Mouse (Mus musculus) forebrain, embryonic 11.5 days (tissue): ENCODE measurements at regions not wholly inside any gene's neighbourhood (a gene's known extent, or its start where the extent isn't known, plus 50 kb on each side); places are given as distances from the start of the nearest gene placed in this dataset.

Experiments used
- ATAC-seq: fragments of 200-750 bp; cut with Nextera tagmentation; replicated peaks from 2 replicates; pipeline ENCODE4 v1.8.0; 2017; ENCODE audit warnings: moderate TSS enrichment; ENCODE audit not compliant: low FRiP score
- DNase-seq: peaks from one replicate; pipeline ENCODE4 v3.0.0-alpha.2; 2017; ENCODE audit warnings: low spot score
- H3K27ac ChIP-seq: fragments of 300-500 bp; sonication (generic); 2 replicates; pipeline ENCODE4 v1.5.1; 2014; ENCODE audit warnings: low read depth, low read length
- H3K27me3 ChIP-seq: fragments of 300-500 bp; sonication (generic); 2 replicates; pipeline ENCODE4 v1.6.1; 2014; ENCODE audit warnings: mild to moderate bottlenecking, low read length, mixed read lengths; ENCODE audit not compliant: control insufficient read depth, insufficient read depth
- H3K36me3 ChIP-seq: fragments of 300-500 bp; sonication (generic); 2 replicates; pipeline ENCODE4 v1.6.1; 2014; ENCODE audit warnings: mild to moderate bottlenecking, low read length, moderate library complexity, mixed read lengths; ENCODE audit not compliant: control insufficient read depth, insufficient read depth
- H3K4me1 ChIP-seq: fragments of 300-500 bp; sonication (generic); replicated peaks from 2 replicates; pipeline ENCODE4 v1.6.1; 2014; ENCODE audit warnings: low read length, mixed read lengths; ENCODE audit not compliant: control insufficient read depth, insufficient read depth
- H3K4me2 ChIP-seq: fragments of 300-500 bp; sonication (generic); 2 replicates; pipeline ENCODE4 v1.6.1; 2014; ENCODE audit warnings: low read depth, mild to moderate bottlenecking, low read length, moderate library complexity, mixed read lengths; ENCODE audit not compliant: severe bottlenecking
- H3K4me3 ChIP-seq: fragments of 300-500 bp; sonication (generic); 2 replicates; pipeline ENCODE4 v1.5.1; 2014; ENCODE audit warnings: low read depth, low read length
- H3K9ac ChIP-seq: fragments of 300-500 bp; sonication (generic); 2 replicates; pipeline ENCODE4 v1.6.1; 2014; ENCODE audit warnings: low read length
- H3K9me3 ChIP-seq: fragments of 300-500 bp; sonication (generic); 2 replicates; pipeline ENCODE4 v1.6.1; 2016; ENCODE audit warnings: low read length, mixed read lengths; ENCODE audit not compliant: control insufficient read depth
- WGBS: fragments of 180-500 bp; shearing (Covaris S2); extraction: QIAGEN DNeasy Blood & Tissue Kit; methylation state at CpG from one replicate; pipeline ENCODE4 v1.1.7; 2014; 5-methylcytosine and 5-hydroxymethylcytosine counted together

DNA sequence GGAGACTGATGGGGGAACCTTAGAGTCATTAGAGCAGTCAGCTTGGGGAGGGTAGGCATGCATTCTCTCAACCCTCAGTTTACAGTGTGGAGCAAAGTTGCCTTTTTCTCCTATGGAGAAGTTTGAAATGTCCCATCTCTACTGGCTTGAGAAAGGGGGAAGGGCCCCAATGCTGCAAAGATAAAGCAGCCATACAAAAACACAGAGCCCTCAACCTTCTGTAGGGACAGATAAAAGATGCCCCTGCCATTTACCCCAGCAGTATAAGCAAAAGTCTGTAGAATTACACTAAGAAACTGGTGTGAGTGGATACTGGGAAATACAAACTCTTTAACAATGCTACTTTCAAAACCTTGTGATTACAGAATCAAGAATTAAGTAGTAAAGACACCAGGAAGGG is 71.9 kb upstream of the Tmem215 start:
- Histone ChIP-seq H3K4me3 (no peak overlapping the region), H3K27ac (no peak overlapping the region), H3K36me3 (no peaks in the 10 kb centered on the region), H3K4me1 (no peaks in the 10 kb centered on the region), H3K9ac (no peak overlapping the region), H3K9me3 (no peaks in the 10 kb centered on the region), H3K4me2 (no peak overlapping the region), H3K27me3 (no peaks in the 10 kb centered on the region)
- no peak for DNase-seq
- no peak for ATAC-seq

DNA sequence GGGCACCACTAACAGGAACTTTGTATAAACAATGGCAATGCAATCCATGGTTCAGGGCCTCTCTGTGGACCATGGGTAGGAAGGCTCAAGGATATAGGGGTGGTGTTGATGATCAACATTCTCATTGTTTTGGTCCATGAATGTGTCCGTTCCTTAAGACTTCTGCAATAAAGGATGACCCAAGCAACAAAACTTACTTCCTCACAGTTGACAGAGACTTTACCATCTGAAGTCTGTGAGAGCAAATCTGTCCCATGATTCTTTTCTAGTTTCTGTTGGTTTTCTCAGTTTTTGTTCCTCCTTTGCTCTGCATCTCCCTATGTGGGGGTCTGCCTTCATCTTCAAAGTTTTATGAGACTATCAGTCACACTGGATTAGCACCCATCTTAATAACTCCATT is 81.8 kb upstream of the Tmem215 start:
- Histone ChIP-seq H3K4me3 (no peak overlapping the region), H3K4me2 (no peak overlapping the region), H3K9ac (no peak overlapping the region), H3K36me3 (no peaks in the 10 kb centered on the region), H3K9me3 (no peaks in the 10 kb centered on the region), H3K27me3 (no peaks in the 10 kb centered on the region), H3K4me1 (no peaks in the 10 kb centered on the region), H3K27ac (no peak overlapping the region)
- DNase-seq (no peak), ATAC-seq (no peak)
- 88% methylated on average over 1 of the region's 1 CpGs for WGBS

DNA sequence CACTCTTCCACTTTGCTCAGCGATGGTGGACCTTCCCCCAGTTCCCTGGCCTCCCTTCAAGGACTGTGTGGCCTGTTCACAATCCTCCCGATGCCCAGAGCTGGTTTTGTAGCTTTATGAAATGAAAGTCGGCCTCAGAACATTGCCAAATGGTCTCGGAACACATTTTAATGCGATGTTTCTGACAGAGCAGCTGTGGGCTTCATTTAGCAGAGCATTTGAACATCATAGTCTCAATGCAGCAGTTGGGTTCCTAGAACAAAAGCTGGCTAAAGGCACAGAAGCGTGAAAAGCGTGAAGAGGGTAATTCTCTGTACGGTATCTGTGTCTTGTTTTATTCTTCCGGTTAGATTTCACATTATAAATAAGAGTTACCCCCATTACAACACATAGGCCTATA is 86.7 kb upstream of the Tmem215 start:
- no peak overlapping the region for H3K4me2 ChIP-seq
- H3K4me3 ChIP-seq, result no peak overlapping the region
- ATAC-seq, result no peak
- no peak overlapping the region for H3K27ac ChIP-seq
- DNase-seq, result no peak
- H3K9ac ChIP-seq, result no peak overlapping the region
- no peaks in the 10 kb centered on the region for H3K36me3 ChIP-seq
- WGBS, result 79% methylated on average over 9 of the region's 9 CpGs
- no peaks in the 10 kb centered on the region for H3K4me1 ChIP-seq
- H3K9me3 ChIP-seq, result no peaks in the 10 kb centered on the region
- H3K27me3 ChIP-seq, result no peaks in the 10 kb centered on the region

DNA sequence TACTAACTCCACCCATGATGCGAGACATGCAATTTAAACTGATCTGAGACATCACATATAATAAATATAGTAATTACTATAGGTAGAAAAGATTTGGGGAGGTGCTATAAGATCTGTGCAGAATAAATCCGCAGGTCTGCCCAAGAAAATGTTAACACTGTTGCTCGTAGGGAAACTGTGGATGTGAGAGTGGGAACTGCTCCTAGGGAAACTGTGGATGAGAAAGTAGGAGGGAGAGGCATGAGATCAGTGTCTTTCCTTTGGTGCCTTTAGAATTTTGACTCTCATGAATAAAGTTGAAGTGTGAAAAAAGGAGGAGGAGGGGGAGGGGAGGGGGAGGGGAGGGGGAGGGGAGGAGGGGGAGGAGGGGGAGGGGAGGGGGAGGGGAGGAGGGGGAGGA is 87.3 kb upstream of the Tmem215 start:
- Histone ChIP-seq H3K9me3 (no peaks in the 10 kb centered on the region), H3K27ac (no peak overlapping the region), H3K4me3 (no peak overlapping the region), H3K4me1 (no peaks in the 10 kb centered on the region), H3K9ac (no peak overlapping the region), H3K4me2 (no peak overlapping the region), H3K27me3 (no peaks in the 10 kb centered on the region), H3K36me3 (no peaks in the 10 kb centered on the region)
- WGBS, result 84% methylated on average over 3 of the region's 3 CpGs
- no peak for DNase-seq
- no peak for ATAC-seq

DNA sequence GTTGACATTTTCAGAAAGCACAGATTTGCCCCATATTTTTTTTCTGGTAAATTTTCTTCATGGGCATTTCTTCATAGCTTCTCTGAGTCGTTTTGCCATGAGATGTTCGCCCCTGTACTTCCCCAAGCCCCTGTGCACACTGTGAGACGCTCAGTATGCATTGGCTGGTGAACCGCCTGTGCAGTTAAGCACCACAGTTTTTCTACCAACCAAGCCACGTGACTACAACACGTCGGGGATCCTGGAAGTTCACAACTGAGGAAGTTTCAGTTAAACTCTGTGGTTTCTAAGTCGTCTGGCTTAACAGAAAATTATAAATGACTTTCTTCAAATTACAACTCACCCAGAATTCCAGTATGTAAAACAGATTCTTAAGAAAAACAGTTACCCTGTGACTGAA is 91.7 kb upstream of the Tmem215 start:
- no peak overlapping the region for H3K27ac ChIP-seq
- DNase-seq, result no peak
- no peak overlapping the region for H3K4me2 ChIP-seq
- no peaks in the 10 kb centered on the region for H3K36me3 ChIP-seq
- no peaks in the 10 kb centered on the region for H3K4me1 ChIP-seq
- H3K4me3 ChIP-seq, result no peak overlapping the region
- ATAC-seq, result no peak
- WGBS, result 76% methylated on average over 8 of the region's 8 CpGs
- H3K9me3 ChIP-seq, result no peaks in the 10 kb centered on the region
- no peaks in the 10 kb centered on the region for H3K27me3 ChIP-seq
- H3K9ac ChIP-seq, result no peak overlapping the region

DNA sequence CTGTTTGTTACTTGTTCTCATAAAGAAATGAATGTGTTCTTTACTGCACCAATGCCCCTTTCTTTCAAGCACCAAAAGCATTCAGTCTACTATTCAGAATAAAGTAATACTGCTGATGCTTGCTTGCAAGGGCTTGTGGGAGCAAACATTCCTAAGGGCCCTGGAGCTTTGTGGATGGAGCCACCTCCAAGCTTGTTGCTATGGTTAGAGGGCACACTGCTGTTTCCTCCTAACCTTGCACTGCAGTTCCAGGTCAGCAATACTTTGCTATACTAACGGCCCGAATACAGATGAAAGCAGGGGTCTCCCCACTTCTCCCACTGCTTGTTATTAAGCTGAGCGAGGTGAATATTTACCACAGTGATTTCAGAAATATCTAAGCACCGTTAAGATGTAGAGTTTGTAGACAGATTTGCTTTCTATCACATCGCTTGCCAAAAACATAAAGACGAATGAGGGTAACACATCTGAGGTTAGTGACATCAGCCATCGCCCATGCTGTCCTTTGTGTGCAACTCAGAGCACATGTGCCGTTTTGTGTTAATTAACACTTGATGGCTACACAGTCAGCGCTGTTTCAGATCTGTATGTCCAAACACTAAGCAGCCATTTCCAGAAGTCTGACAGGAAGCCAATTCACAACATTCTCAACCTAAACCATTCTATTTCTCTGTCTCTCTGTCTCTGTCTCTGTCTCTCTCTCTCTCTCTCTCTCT is 96.4 kb upstream of the Ndufb6 start:
- Histone ChIP-seq H3K27me3 (no peaks in the 10 kb centered on the region), H3K36me3 (no peaks in the 10 kb centered on the region), H3K27ac (no peak overlapping the region), H3K9me3 (no peaks in the 10 kb centered on the region), H3K9ac (no peak overlapping the region), H3K4me1 (no peaks in the 10 kb centered on the region), H3K4me3 (no peak overlapping the region), H3K4me2 (no peak overlapping the region)
- DNase-seq, result no peak
- 72% methylated on average over 9 of the region's 9 CpGs for WGBS
- ATAC-seq, result 0 out of 2 replicates have a peak, but pooled peaks have one; percentile 45

DNA sequence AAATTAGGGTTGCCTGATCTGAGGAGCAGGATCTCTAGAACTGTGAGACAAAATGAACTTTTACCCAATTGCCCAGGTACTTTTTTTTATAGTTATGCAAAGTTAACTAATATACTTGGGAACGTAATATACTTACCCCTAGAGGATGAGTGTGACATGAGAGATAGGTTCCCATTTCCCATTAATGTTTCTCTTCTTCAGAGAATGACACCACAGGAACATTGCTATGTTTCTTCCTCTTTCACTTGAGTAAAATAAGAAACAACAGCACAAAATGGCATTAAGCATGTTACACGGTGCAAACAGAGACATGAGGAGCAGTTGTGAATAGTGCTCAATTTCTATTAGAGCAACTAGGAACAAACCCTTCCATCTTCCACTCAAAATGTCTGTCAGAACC is 95.0 kb upstream of the Ndufb6 start:
- ATAC-seq, result no peak
- no peaks in the 10 kb centered on the region for H3K9me3 ChIP-seq
- H3K27me3 ChIP-seq, result no peaks in the 10 kb centered on the region
- no peak overlapping the region for H3K27ac ChIP-seq
- no peak overlapping the region for H3K9ac ChIP-seq
- no peaks in the 10 kb centered on the region for H3K4me1 ChIP-seq
- no peak overlapping the region for H3K4me3 ChIP-seq
- DNase-seq, result no peak
- H3K4me2 ChIP-seq, result no peak overlapping the region
- WGBS, result 91% methylated on average over 2 of the region's 2 CpGs
- no peaks in the 10 kb centered on the region for H3K36me3 ChIP-seq

DNA sequence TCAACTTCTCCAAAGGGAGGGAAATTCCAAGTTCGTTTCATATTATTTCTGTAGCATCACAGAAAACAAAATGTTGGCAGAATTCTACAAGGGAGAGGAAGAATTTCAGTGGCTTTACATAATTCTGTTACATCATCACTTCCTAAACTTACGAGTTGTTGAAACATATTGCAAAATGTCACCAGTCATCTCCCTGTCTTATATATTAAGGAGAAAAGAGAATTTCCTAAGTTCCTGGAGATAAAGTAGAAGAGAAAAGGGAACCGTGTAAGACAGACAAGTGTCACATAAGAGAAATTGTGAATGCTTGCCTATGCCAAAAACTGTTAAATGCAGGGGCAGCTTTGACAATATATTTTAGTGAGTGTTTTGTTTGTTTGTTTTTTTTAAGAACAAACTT is 85.1 kb upstream of the Ndufb6 start:
- DNase-seq (no peak), ATAC-seq (no peak)
- Histone ChIP-seq H3K9me3 (no peaks in the 10 kb centered on the region), H3K27me3 (no peaks in the 10 kb centered on the region), H3K36me3 (no peaks in the 10 kb centered on the region), H3K27ac (no peak overlapping the region), H3K4me2 (no peak overlapping the region), H3K4me1 (no peaks in the 10 kb centered on the region), H3K4me3 (no peak overlapping the region), H3K9ac (no peak overlapping the region)
- WGBS, result 87% methylated on average over 3 of the region's 3 CpGs

DNA sequence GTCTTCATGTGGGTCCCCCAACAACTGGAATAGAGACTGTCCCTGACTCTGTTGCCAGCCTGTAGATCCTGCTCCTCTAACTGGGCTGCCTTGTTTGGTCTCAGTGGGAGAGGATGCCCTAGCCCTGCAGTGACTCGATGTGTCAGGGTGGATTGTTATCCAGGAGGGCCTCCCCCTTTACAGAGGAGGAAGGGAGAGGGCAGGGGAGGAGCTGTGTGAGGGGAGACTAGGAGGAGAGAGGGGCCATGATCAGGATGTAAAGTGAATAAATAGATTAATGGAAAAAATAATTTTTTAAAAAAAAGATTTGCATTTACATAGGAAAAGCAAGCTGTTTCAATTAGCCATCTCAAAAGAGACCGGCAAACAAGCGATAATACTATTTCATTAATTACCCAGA is 80.1 kb upstream of the Ndufb6 start:
- H3K36me3 ChIP-seq, result no peaks in the 10 kb centered on the region
- H3K4me3 ChIP-seq, result no peak overlapping the region
- DNase-seq (no peak), ATAC-seq (no peak)
- no peak overlapping the region for H3K4me2 ChIP-seq
- H3K27ac ChIP-seq, result no peak overlapping the region
- H3K9me3 ChIP-seq, result no peaks in the 10 kb centered on the region
- H3K4me1 ChIP-seq, result no peaks in the 10 kb centered on the region
- H3K27me3 ChIP-seq, result no peaks in the 10 kb centered on the region
- H3K9ac ChIP-seq, result no peak overlapping the region
- 66% methylated on average over 3 of the region's 3 CpGs for WGBS
